Mouse (Mus musculus) midbrain, embryonic 10.5 days (tissue): ENCODE measurements around the gene Pcp4. TPM values are rescaled to one million over a fixed set of nuclear protein-coding genes. Genes with fewer than 3 reads are reported as not detected.

Experiments
- DNase-seq: peaks from one replicate; pipeline ENCODE4 v3.0.0-alpha.2; 2017; ENCODE audit warnings: low spot score
- H3K27ac ChIP-seq: fragments of 300-500 bp; sonication (generic); replicated peaks from 2 replicates; pipeline ENCODE4 v1.5.1; 2016; ENCODE audit warnings: mild to moderate bottlenecking
- H3K27me3 ChIP-seq: fragments of 300-500 bp; sonication (generic); 2 replicates; pipeline ENCODE4 v1.6.1; 2016; ENCODE audit warnings: low read depth, mild to moderate bottlenecking; ENCODE audit not compliant: poor library complexity, severe bottlenecking
- H3K36me3 ChIP-seq: fragments of 300-500 bp; sonication (generic); 2 replicates; pipeline ENCODE4 v1.6.1; 2016; ENCODE audit warnings: mild to moderate bottlenecking, moderate library complexity
- H3K4me1 ChIP-seq: fragments of 300-500 bp; sonication (generic); 2 replicates; pipeline ENCODE4 v1.6.1; 2016
- H3K4me3 ChIP-seq: fragments of 300-500 bp; sonication (generic); 2 replicates; pipeline ENCODE4 v1.5.1; 2016; ENCODE audit warnings: mild to moderate bottlenecking, moderate library complexity
- H3K9me3 ChIP-seq: fragments of 300-500 bp; sonication (generic); replicated peaks from 2 replicates; pipeline ENCODE4 v1.6.1; 2016; ENCODE audit warnings: mild to moderate bottlenecking
- WGBS: fragments of 180-500 bp; shearing (Covaris S2); methylation state at CpG from one replicate; pipeline ENCODE4 v1.1.7; 2016; 5-methylcytosine and 5-hydroxymethylcytosine counted together
- polyA plus RNA-seq: library from polyadenylated mRNA; unstranded; fragments of >200 nt; fragmentation: Nextera tagmentation; extraction: Ambion mirVana; gene quantifications from 2 replicates; pipeline ENCODE4 v1.2.1, GENCODE M21; 2016

Pcp4 gene
- polyA plus RNA-seq, 1 experiment from 2014 or later: 0.99 TPM

GRCm38 (mm10) chr16:96494079-96494478 lies 26.7 kb downstream of the Pcp4 start:
- no peaks in the 10 kb centered on the region for H3K27me3 ChIP-seq
- H3K27ac ChIP-seq: no peak overlapping the region
- no peaks in the 10 kb centered on the region for H3K9me3 ChIP-seq
- no peak overlapping the region for H3K4me3 ChIP-seq
- no peaks in the 10 kb centered on the region for H3K36me3 ChIP-seq
- H3K4me1 ChIP-seq: peaks cover 17% of the 10 kb centered on the region; the same call in 1 of the 2 replicates
- WGBS: 84% methylated on average over 6 of the region's 6 CpGs
- DNase-seq: no peak

GRCm38 (mm10) chr16:96498951-96499350 lies 31.5 kb downstream of the Pcp4 start:
- H3K9me3 ChIP-seq: no peaks in the 10 kb centered on the region
- WGBS: 80% methylated on average over 7 of the region's 7 CpGs
- H3K36me3 ChIP-seq: no peaks in the 10 kb centered on the region
- no peak overlapping the region for H3K27ac ChIP-seq
- no peaks in the 10 kb centered on the region for H3K27me3 ChIP-seq
- no peak for DNase-seq
- H3K4me1 ChIP-seq: peaks cover 33% of the 10 kb centered on the region
- H3K4me3 ChIP-seq: no peak overlapping the region

GRCm38 (mm10) chr16:96501241-96501640 lies 33.8 kb downstream of the Pcp4 start:
- no peak overlapping the region for H3K4me3 ChIP-seq
- no peaks in the 10 kb centered on the region for H3K27me3 ChIP-seq
- no peaks in the 10 kb centered on the region for H3K36me3 ChIP-seq
- no peaks in the 10 kb centered on the region for H3K9me3 ChIP-seq
- no peak for DNase-seq
- H3K27ac ChIP-seq: no peak overlapping the region
- H3K4me1 ChIP-seq: peaks cover 33% of the 10 kb centered on the region
- WGBS: 83% methylated on average over 6 of the region's 6 CpGs

- Histone ChIP-seq H3K27ac (no peak overlapping the region), H3K36me3 (no peaks in the 10 kb centered on the region), H3K27me3 (no peaks in the 10 kb centered on the region), H3K9me3 (no peaks in the 10 kb centered on the region), H3K4me3 (no peak overlapping the region), H3K4me1 (peaks cover 33% of the 10 kb centered on the region)
- 78% methylated on average over 3 of the region's 3 CpGs for WGBS
- DNase-seq: no peak
Measured at GRCm38 (mm10) chr16:96502586-96502985, 35.2 kb downstream of the Pcp4 start.

DNA sequence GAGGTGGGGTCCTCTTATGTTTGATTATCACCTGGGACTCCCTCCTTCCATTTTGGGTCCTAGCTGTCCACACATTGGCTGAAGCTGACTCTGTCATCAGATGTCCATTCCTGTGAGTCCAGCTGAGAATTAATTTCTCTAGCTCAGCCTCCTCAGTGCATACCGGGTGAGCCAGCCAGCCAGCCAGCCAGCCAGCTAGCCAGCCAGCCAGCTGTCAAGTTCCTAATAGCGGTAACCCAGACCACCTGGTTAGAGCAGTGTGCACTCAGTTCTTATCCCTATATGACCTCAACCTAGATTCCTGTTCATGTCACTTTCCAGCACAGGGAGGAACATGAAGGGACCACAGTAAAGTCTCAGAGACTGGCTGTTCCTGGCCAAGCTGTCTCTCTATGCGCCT lies 47.1 kb downstream of the Pcp4 start:
- 83% methylated on average over 3 of the region's 3 CpGs for WGBS
- DNase-seq: no peak

DNA sequence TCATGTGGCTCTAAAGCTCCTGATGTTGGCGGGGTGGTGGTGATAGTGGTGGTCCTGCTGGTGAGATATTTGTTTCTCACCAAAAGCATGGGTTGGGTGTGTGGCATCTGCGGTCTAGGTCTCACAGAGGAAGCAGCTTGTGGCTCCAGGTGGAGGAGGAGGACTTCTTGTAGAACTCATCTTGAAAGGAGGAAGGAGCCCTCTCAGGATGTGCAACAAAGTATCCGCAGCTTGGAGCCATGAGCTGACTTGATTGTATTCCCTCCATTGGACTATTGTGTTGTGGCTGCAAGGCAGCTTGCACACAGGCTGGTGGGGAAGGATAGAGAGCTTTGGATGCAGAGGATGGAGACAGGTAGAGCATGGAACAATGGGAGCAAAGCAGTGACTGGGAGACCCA lies 60.1 kb downstream of the Pcp4 start:
- no peak for DNase-seq
- Histone ChIP-seq H3K9me3 (no peaks in the 10 kb centered on the region), H3K4me3 (no peak overlapping the region), H3K27me3 (no peaks in the 10 kb centered on the region), H3K36me3 (no peaks in the 10 kb centered on the region), H3K4me1 (peaks cover 10% of the 10 kb centered on the region; the same call in 1 of the 2 replicates), H3K27ac (no peak overlapping the region)
- 88% methylated on average over 3 of the region's 3 CpGs for WGBS

More for the DNA sequence above, 47.1 kb downstream of the Pcp4 start:
- no peaks in the 10 kb centered on the region for H3K9me3 ChIP-seq
- H3K27ac ChIP-seq: no peak overlapping the region
- H3K4me1 ChIP-seq: peaks cover 23% of the 10 kb centered on the region
- H3K27me3 ChIP-seq: peaks cover 26% of the 10 kb centered on the region
- no peak overlapping the region for H3K4me3 ChIP-seq
- H3K36me3 ChIP-seq: no peaks in the 10 kb centered on the region

DNA sequence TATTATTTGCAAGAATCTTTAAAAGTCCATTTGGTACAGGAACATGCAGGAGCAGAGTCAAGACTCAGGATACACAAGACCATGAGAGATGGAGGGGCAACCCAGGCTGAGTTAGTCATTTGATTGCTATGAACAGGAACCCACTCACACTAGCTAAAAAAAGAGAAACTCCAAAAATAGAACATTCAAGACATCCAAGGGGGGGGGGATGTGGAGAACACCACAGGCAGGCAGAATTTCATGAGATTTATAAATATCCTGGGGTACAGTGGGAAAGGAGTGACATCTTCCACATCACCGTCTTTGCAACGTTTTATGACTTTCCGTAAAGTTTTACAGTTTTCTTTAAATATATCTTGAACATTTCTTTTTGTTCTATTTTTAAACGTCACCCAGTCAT lies 61.1 kb downstream of the Pcp4 start:
- H3K36me3 ChIP-seq: no peaks in the 10 kb centered on the region
- WGBS: 97% methylated on average over 4 of the region's 4 CpGs
- H3K4me1 ChIP-seq: peaks cover 5% of the 10 kb centered on the region; the same call in 1 of the 2 replicates
- no peak overlapping the region for H3K4me3 ChIP-seq
- no peak overlapping the region for H3K27ac ChIP-seq
- H3K27me3 ChIP-seq: no peaks in the 10 kb centered on the region
- H3K9me3 ChIP-seq: no peaks in the 10 kb centered on the region
- no peak for DNase-seq

DNA sequence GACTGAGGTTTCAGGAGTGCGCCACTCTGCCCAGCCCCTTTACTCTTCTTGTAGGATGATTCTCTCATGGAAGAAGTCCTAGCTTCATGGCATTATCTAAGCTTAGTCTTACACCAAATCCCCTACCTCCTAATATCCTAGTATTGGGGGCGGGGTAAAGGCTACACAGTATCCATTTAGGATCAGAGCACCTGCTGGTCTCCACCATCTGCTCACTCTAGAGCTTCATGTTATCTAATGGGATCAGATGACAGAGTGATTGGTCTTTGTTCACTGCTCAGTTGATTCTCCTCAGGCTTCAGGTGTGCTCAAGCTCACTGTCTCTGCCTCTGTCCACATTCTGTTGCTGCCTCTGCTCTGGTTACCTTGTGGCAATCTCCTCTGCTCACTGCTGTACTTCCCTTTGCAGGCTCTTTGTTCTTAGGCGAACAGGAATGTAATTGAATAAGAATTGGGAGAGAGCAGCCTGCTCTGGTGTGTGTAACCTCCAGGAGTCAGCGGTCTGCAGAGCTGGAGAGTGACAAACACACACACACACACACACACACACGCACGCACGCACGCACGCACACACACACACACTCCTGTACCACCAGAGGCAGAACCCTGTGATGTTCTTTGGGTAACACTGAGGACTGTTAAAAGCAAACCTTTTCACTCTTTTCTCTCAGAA lies 62.6 kb downstream of the Pcp4 start:
- 75% methylated on average over 9 of the region's 9 CpGs for WGBS
- H3K4me1 ChIP-seq: peaks cover 11% of the 10 kb centered on the region; the same call in 1 of the 2 replicates
- DNase-seq: no peak
- H3K4me3 ChIP-seq: no peak overlapping the region
- no peaks in the 10 kb centered on the region for H3K9me3 ChIP-seq
- H3K27ac ChIP-seq: no peak overlapping the region
- H3K36me3 ChIP-seq: no peaks in the 10 kb centered on the region
- H3K27me3 ChIP-seq: no peaks in the 10 kb centered on the region

- no peaks in the 10 kb centered on the region for H3K9me3 ChIP-seq
- H3K4me3 ChIP-seq: no peak overlapping the region
- H3K4me1 ChIP-seq: peaks cover 11% of the 10 kb centered on the region; the same call in 1 of the 2 replicates
- H3K27me3 ChIP-seq: no peaks in the 10 kb centered on the region
- 0 out of 2 replicates have a peak overlapping the region, but pooled peaks have one; percentile 28 for H3K27ac ChIP-seq
- 74% methylated on average over 3 of the region's 3 CpGs for WGBS
- DNase-seq: no peak
- no peaks in the 10 kb centered on the region for H3K36me3 ChIP-seq
Measured at GRCm38 (mm10) chr16:96530569-96530898, 63.1 kb downstream of the Pcp4 start.

GRCm38 (mm10) chr16:96531029-96531428 lies 63.6 kb downstream of the Pcp4 start:
- Histone ChIP-seq H3K27me3 (no peaks in the 10 kb centered on the region), H3K9me3 (no peaks in the 10 kb centered on the region)
- 83% methylated on average over 4 of the region's 4 CpGs for WGBS

DNA sequence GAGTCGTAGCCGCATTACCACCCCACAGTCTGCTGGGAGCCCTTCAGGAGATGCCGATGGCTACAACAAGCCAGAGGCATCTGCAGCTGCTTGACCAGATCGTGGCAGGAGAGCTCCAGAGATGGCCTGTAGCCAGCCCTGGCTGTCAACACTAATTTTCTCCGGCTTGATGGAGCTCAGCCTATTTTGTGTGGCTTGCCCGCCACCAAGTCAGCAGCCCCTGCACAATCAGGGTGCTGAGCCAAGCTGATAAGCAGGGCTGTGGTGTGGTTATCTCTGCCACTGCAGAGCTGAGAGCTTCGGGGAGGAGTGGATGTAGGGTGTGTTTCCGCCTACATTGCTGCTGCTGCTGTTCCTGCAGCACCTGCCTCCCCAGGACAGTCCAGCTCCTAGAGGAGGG lies 66.3 kb downstream of the Pcp4 start:
- Histone ChIP-seq H3K4me3 (no peak overlapping the region), H3K36me3 (no peaks in the 10 kb centered on the region), H3K9me3 (no peaks in the 10 kb centered on the region), H3K27ac (no peak overlapping the region), H3K4me1 (peaks cover 11% of the 10 kb centered on the region; the same call in 1 of the 2 replicates), H3K27me3 (no peaks in the 10 kb centered on the region)
- whole genome bisulfite sequencing: 82% methylated on average over 8 of the region's 8 CpGs
- DNase-seq: no peak

More at GRCm38 (mm10) chr16:96531029-96531428, 63.6 kb downstream of the Pcp4 start:
- Histone ChIP-seq H3K4me3 (no peak overlapping the region), H3K27ac (0 out of 2 replicates have a peak overlapping the region, but pooled peaks have one; percentile 28), H3K36me3 (no peaks in the 10 kb centered on the region), H3K4me1 (peaks cover 11% of the 10 kb centered on the region; the same call in 1 of the 2 replicates)
- DNase-seq: no peak

GRCm38 (mm10) chr16:96535271-96535670 lies 67.9 kb downstream of the Pcp4 start:
- Histone ChIP-seq H3K36me3 (no peaks in the 10 kb centered on the region), H3K4me1 (0 out of 2 replicates have a peak, but pooled peaks cover 5% of the 10 kb centered on the region), H3K9me3 (no peaks in the 10 kb centered on the region), H3K4me3 (no peak overlapping the region), H3K27ac (no peak overlapping the region), H3K27me3 (no peaks in the 10 kb centered on the region)
- 89% methylated on average over 4 of the region's 4 CpGs for WGBS
- DNase-seq: no peak

DNA sequence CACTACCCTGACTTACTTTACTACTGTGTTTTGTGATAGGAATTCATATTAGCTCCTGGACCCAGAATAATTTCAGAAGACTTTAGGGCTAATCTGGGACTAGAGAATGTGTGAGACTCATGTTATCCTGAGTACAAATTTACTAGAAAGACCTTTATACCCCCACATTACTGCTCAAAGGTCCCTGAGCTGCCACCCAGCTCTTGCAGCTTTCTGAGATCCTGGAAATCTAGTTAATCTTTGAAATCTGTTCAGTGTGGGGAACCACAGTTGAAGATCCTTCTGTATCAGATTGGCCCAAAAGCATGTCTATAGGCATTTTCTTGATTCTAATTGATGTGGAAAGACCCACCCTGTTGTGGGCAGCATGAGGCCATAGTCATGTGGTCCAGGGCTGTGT lies 69.0 kb downstream of the Pcp4 start:
- no peak for DNase-seq
- H3K36me3 ChIP-seq: no peaks in the 10 kb centered on the region
- H3K9me3 ChIP-seq: no peaks in the 10 kb centered on the region
- no peak overlapping the region for H3K27ac ChIP-seq
- no peaks in the 10 kb centered on the region for H3K27me3 ChIP-seq
- no peak overlapping the region for H3K4me3 ChIP-seq
- peaks cover 14% of the 10 kb centered on the region; the same call in 1 of the 2 replicates for H3K4me1 ChIP-seq
